Mouse (Mus musculus): Measurements from ENCODE around the gene Pax6.

- TF ChIP-seq CTCF (IDR thresholded peaks at IDR 0.05; ENCODE audit: borderline replicate concordance, extremely low read depth, insufficient read depth, insufficient read length) (no peak), POLR2A (IDR thresholded peaks at IDR 0.05; ENCODE audit: borderline replicate concordance, extremely low read depth, insufficient read depth, insufficient read length, poor library complexity, severe bottlenecking) (no peak)
These were observed 67.5 kb downstream of the Pax6 start for GRCm38 (mm10) chr2:105736166-105736565.

All from brain, embryonic 14.5 days (tissue).